Mouse (Mus musculus) CH12.LX (cell line): ENCODE data around the gene Mrps36. TPM values are rescaled to one million over a fixed set of nuclear protein-coding genes. Genes with fewer than 3 reads are reported as not detected.

Source experiments
- DNase-seq: peaks from one replicate; pipeline ENCODE4 v3.0.0-alpha.2; 2013; ENCODE audit errors: extremely low read depth
- H3K27ac ChIP-seq: 2 replicates; pipeline ENCODE4 v1.5.1; 2012; ENCODE audit warnings: low read depth, mild to moderate bottlenecking, control low read depth, moderate library complexity; ENCODE audit not compliant: insufficient read depth
- H3K27me3 ChIP-seq: replicated peaks from 2 replicates; pipeline ENCODE3; 2012; ENCODE audit warnings: inconsistent platforms
- H3K36me3 ChIP-seq, 2 experiments: replicated peaks in 1 of 2; 2 replicates each; pipeline versions ENCODE3 to v1.6.1; 2012; ENCODE audit warnings: inconsistent platforms in 1 of 2, low read length in 1 of 2, mild to moderate bottlenecking in 1 of 2, mixed read lengths in 1 of 2, moderate library complexity in 1 of 2; ENCODE audit not compliant: control insufficient read depth in 1 of 2, insufficient read depth in 1 of 2
- H3K4me1 ChIP-seq, 2 experiments: 2 replicates each; pipeline ENCODE4 v1.6.1; 2012; ENCODE audit warnings: inconsistent platforms in 1 of 2, moderate library complexity in 1 of 2; ENCODE audit not compliant: insufficient read depth in 2 of 2, control insufficient read depth in 1 of 2
- H3K4me2 ChIP-seq: 2 replicates; pipeline ENCODE4 v1.6.1; 2012; ENCODE audit warnings: low read depth, mild to moderate bottlenecking, control low read depth; ENCODE audit not compliant: poor library complexity, insufficient read depth, severe bottlenecking
- H3K4me3 ChIP-seq, 3 experiments: fragments of 150-350 bp in 1 of 3; sonication (generic) in 1 of 3; replicated peaks in 1 of 3; 2 replicates each; pipeline versions ENCODE3 to v1.5.1; 2011 to 2012; ENCODE audit warnings: low read depth in 2 of 3, low read length in 2 of 3, mild to moderate bottlenecking in 2 of 3, moderate library complexity in 2 of 3, control low read depth in 1 of 3, improper control_type of control experiment in 1 of 3, inconsistent platforms in 1 of 3, mixed read lengths in 1 of 3; ENCODE audit not compliant: poor library complexity in 1 of 3
- H3K79me2 ChIP-seq: replicated peaks from 2 replicates; pipeline ENCODE4 v1.6.1; 2012; ENCODE audit warnings: mild to moderate bottlenecking, moderate library complexity; ENCODE audit not compliant: control insufficient read depth, poor library complexity, insufficient read depth, severe bottlenecking; ENCODE audit errors: extremely low read depth
- H3K9ac ChIP-seq: 2 replicates; pipeline ENCODE4 v1.6.1; 2012; ENCODE audit warnings: low read depth, mild to moderate bottlenecking, control low read depth, moderate library complexity; ENCODE audit not compliant: insufficient read depth
- H3K9me3 ChIP-seq: replicated peaks from 2 replicates; pipeline ENCODE3; 2012; ENCODE audit warnings: low read length, inconsistent platforms, mixed read lengths
- CHD2 ChIP-seq: IDR thresholded peaks from 2 replicates; pipeline ENCODE4 v1.6.1; 2011; ENCODE audit warnings: low read length, improper control_type of control experiment
- CTCF ChIP-seq, 2 experiments: IDR thresholded peaks in 1 of 2; conservative IDR thresholded peaks in 1 of 2; 2 replicates each; pipeline ENCODE4 v1.5.1; 2011 to 2012; ENCODE audit warnings: low read depth in 2 of 2, low read length in 2 of 2, improper control_type of control experiment in 1 of 2, inconsistent platforms in 1 of 2, mild to moderate bottlenecking in 1 of 2, moderate library complexity in 1 of 2
- E2F4 ChIP-seq: IDR thresholded peaks from 2 replicates; pipeline ENCODE4 v1.6.1; 2011; ENCODE audit warnings: low read depth, low read length, improper control_type of control experiment; ENCODE audit not compliant: insufficient replicate concordance
- EP300 ChIP-seq: IDR thresholded peaks from 2 replicates; pipeline ENCODE4 v1.6.1; 2011; ENCODE audit warnings: low read length, improper control_type of control experiment
- MAFK ChIP-seq: IDR thresholded peaks from 2 replicates; pipeline ENCODE4 v1.6.1; 2011; ENCODE audit warnings: low read length, improper control_type of control experiment; ENCODE audit not compliant: insufficient replicate concordance
- MEF2A ChIP-seq: IDR thresholded peaks from 2 replicates; pipeline ENCODE4 v1.6.1; 2014; ENCODE audit warnings: low read depth, mild to moderate bottlenecking, inconsistent platforms, low read length, improper control_type of control experiment, borderline replicate concordance
- PAX5 ChIP-seq: IDR thresholded peaks from 2 replicates; pipeline ENCODE4 v1.6.1; 2012; ENCODE audit warnings: low read length, inconsistent platforms, mixed read lengths
- POLR2A ChIP-seq: IDR thresholded peaks from 2 replicates; pipeline ENCODE4 v1.6.1; 2011; ENCODE audit warnings: low read depth, mild to moderate bottlenecking, improper control_type of control experiment, low read length
- RAD21 ChIP-seq: IDR thresholded peaks from 2 replicates; pipeline ENCODE4 v1.6.1; 2011; ENCODE audit warnings: low read depth, mild to moderate bottlenecking, low read length, improper control_type of control experiment, moderate library complexity
- RCOR1 ChIP-seq: conservative IDR thresholded peaks from 2 replicates; pipeline ENCODE4 v1.6.1; 2012; ENCODE audit warnings: low read depth, mild to moderate bottlenecking, inconsistent platforms, low read length, improper control_type of control experiment
- TBP ChIP-seq: conservative IDR thresholded peaks from 2 replicates; pipeline ENCODE4 v1.6.1; 2011; ENCODE audit warnings: low read depth, low read length, improper control_type of control experiment
- TCF12 ChIP-seq: IDR thresholded peaks from 2 replicates; pipeline ENCODE4 v1.6.1; 2014; ENCODE audit warnings: low read depth, mild to moderate bottlenecking, inconsistent platforms, low read length, improper control_type of control experiment
- USF1 ChIP-seq: IDR thresholded peaks from 2 replicates; pipeline ENCODE4 v1.6.1; 2014; ENCODE audit warnings: low read depth, mild to moderate bottlenecking, inconsistent platforms, low read length, improper control_type of control experiment
- ZC3H11A ChIP-seq: IDR thresholded peaks from 2 replicates; pipeline ENCODE4 v1.6.1; 2012; ENCODE audit warnings: low read depth, mild to moderate bottlenecking, inconsistent platforms, low read length, improper control_type of control experiment
- ZKSCAN1 ChIP-seq: IDR thresholded peaks from 2 replicates; pipeline ENCODE4 v1.6.1; 2012; ENCODE audit warnings: low read depth, inconsistent platforms, low read length, improper control_type of control experiment, borderline replicate concordance
- ZMIZ1 ChIP-seq: IDR thresholded peaks from 2 replicates; pipeline ENCODE4 v1.6.1; 2012; ENCODE audit warnings: low read depth, mild to moderate bottlenecking, inconsistent platforms, low read length, improper control_type of control experiment
- dilution Hi-C: fragments of 300-500 bp; cut with MboI; formaldehyde crosslinking; loops from 2 replicates; pipeline ENCODE4 v1.14.3; 2020; ENCODE audit warnings: low sequenced_read_pairs; ENCODE audit not compliant: extremely low pct_unique_long_range_greater_than_20kb, extremely low pct_ligation_motif_present
- in situ Hi-C: fragments of 300-500 bp; cut with MboI; formaldehyde crosslinking; loops from 3 replicates; pipeline ENCODE4 v1.14.3; 2019; ENCODE audit warnings: low sequenced_read_pairs, low pct_ligation_motif_present, low pct_unique_long_range_greater_than_20kb, mixed read lengths
- polyA plus RNA-seq: library from polyadenylated mRNA; unstranded; fragments of >175 nt; gene quantifications from 2 replicates; pipeline ENCODE4 v1.2.1, GENCODE M21; 2012; ENCODE audit warnings: low read depth; ENCODE audit not compliant: insufficient read length
- total RNA-seq, 2 experiments: library from RNA; depleted of rRNA; stranded (reverse); fragments of 300-350 nt in 1 of 2; fragments of >200 nt in 1 of 2; gene quantifications; 2 replicates each; pipeline ENCODE4 v1.2.3; 2012 to 2014

The Mrps36 gene
- total and polyA plus RNA-seq, 3 experiments: 70.0 to 94.0 (median 89.3) TPM

GRCm38 (mm10) chr13:100786414-100786867, 42.0 kb upstream of the Mrps36 start, which contains the start of gene Ccnb1 (continued):
- TF ChIP-seq ZC3H11A: no peak
- TF ChIP-seq USF1: no peak
- TF ChIP-seq CHD2: peak; percentile 91
- peak; percentile 12 for TF ChIP-seq RAD21
- TF ChIP-seq ZKSCAN1: no peak
- TF ChIP-seq EP300: no peak
- TF ChIP-seq MEF2A: no peak

GRCm38 (mm10) chr13:100785806-100786413, 41.5 kb upstream of the Mrps36 start:
- dilution Hi-C loops: no loop called here
- peak; percentile 40 for DNase-seq
- H3K27ac ChIP-seq: peak overlapping the region; percentile 12; the same call in 1 of the 2 replicates
- H3K36me3 ChIP-seq: peaks cover 32 to 40% of the 10 kb centered on the region in 2 experiments
- H3K27me3 ChIP-seq: no peaks in the 10 kb centered on the region
- H3K4me3 ChIP-seq: peak overlapping the region; percentile 92 to 100 (median 99)
- in situ Hi-C loops: no loop called here
- peaks cover 0 to 26% of the 10 kb centered on the region in 2 experiments; a peak in 2 of 4 replicates for H3K4me1 ChIP-seq
- peaks cover 36% of the 10 kb centered on the region for H3K79me2 ChIP-seq
- H3K9ac ChIP-seq: peak overlapping the region; percentile 96
- H3K9me3 ChIP-seq: no peaks in the 10 kb centered on the region
- TF ChIP-seq ZC3H11A (no peak), RCOR1 (no peak), PAX5 (no peak), ZMIZ1 (no peak), E2F4 (no peak), MAFK (no peak), EP300 (no peak), TCF12 (no peak)
- H3K4me2 ChIP-seq: peak overlapping the region; percentile 92; the same call in 1 of the 2 replicates

GRCm38 (mm10) chr13:100777491-100777890, 33.0 kb upstream of the Mrps36 start:
- Histone ChIP-seq H3K4me3 (no peak overlapping the region), H3K9me3 (no peaks in the 10 kb centered on the region), H3K36me3 (peaks cover 30 to 59% of the 10 kb centered on the region in 2 experiments), H3K27me3 (no peaks in the 10 kb centered on the region), H3K4me2 (no peak overlapping the region), H3K27ac (no peak overlapping the region), H3K79me2 (peaks cover 19% of the 10 kb centered on the region), H3K9ac (no peak overlapping the region), H3K4me1 (peaks cover 0 to 25% of the 10 kb centered on the region in 2 experiments; a peak in 2 of 4 replicates)
- DNase-seq: no peak
- dilution Hi-C loops (no loop called here), in situ Hi-C loops (no loop called here)
- TF ChIP-seq CTCF (conservative IDR thresholded peaks at IDR 0.05 in 1 of 2, IDR thresholded peaks at IDR 0.05 in 1 of 2; ENCODE audit: low read depth in 2 of 2, low read length in 2 of 2) (no peak), E2F4 (no peak), POLR2A (no peak), TBP (no peak)
